In genomic region chr5:121849478-121850349, GRCm38 (mm10) we compare ENCODE assay signal across 8 mouse cellular contexts. TPM values are rescaled to one million over a fixed set of nuclear protein-coding genes. Genes with fewer than 3 reads are reported as not detected.
DNase-seq lines count a peak whose midpoint lies in the region; ATAC-seq and TF ChIP-seq lines count a peak whose summit lies in the region.

No protein-coding gene starts in this region.

- no peak for TF ChIP-seq EP300 in liver, embryonic 14.5 days (IDR thresholded peaks at IDR 0.05; ENCODE audit: low read depth)

- TF ChIP-seq CTCF in cerebellum, adult 2 months (IDR thresholded peaks at IDR 0.05; ENCODE audit: borderline replicate concordance, insufficient read depth, low read depth, low read length), result no peak
- TF ChIP-seq CTCF in liver, embryonic 14.5 days (IDR thresholded peaks at IDR 0.05; ENCODE audit: low read depth), result peak; percentile 15; the same call in 1 of the 2 replicates

- H3K4me3 ChIP-seq in cerebellum, adult 2 months (replicated peaks; ENCODE audit: insufficient read depth, low read depth, low read length), result peak overlapping the region; percentile 99
- peak overlapping the region; percentile 99 for H3K4me3 ChIP-seq in brown adipose tissue, adult 24 weeks (ENCODE audit: insufficient read depth, low read depth, low read length)
- peak overlapping the region; percentile 73 for H3K4me3 ChIP-seq in hindbrain, embryonic 15.5 days
- H3K4me3 ChIP-seq in liver, embryonic 14.5 days (ENCODE audit: insufficient read depth in 1 of 2, low read depth in 2 of 2, low read length in 2 of 2), result peak overlapping the region; percentile 71 to 79

- DNase-seq in cerebellum, adult 2 months, result peak in 1 of 2 experiments; percentile 50
- no peak for DNase-seq in cerebellum, postnatal 14 days
- no peak for DNase-seq in liver, embryonic 14.5 days (ENCODE audit: low read depth in 3 of 3, low spot score in 3 of 3)
- no peak for DNase-seq in spleen, adult 12 weeks (ENCODE audit: low spot score)
- DNase-seq in retina, embryonic 14.5 days (ENCODE audit: low spot score), result no peak
- DNase-seq in left cerebral cortex, adult 18-20 months (ENCODE audit: low spot score in 2 of 2), result no peak

- peak overlapping the region; percentile 82 for H3K4me2 ChIP-seq in hindbrain, embryonic 15.5 days
- peak overlapping the region; percentile 96 for H3K4me2 ChIP-seq in liver, embryonic 14.5 days (ENCODE audit: low read depth)

- no peak for ATAC-seq in hindbrain, embryonic 15.5 days (ENCODE audit: low FRiP score, low read depth)
- ATAC-seq in liver, embryonic 14.5 days (ENCODE audit: insufficient read depth), result no peak

- peaks cover 11% of the 10 kb centered on the region; the same call in 1 of the 2 replicates for H3K36me3 ChIP-seq in hindbrain, embryonic 15.5 days
- H3K36me3 ChIP-seq in liver, embryonic 14.5 days (replicated peaks; ENCODE audit: control insufficient read depth, insufficient read depth, low read depth), result no peaks in the 10 kb centered on the region

- no peak for TF ChIP-seq POLR2A in cerebellum, adult 2 months (IDR thresholded peaks at IDR 0.05; ENCODE audit: borderline replicate concordance, insufficient read depth, low read length)

- peak overlapping the region; percentile 76 for H3K9ac ChIP-seq in hindbrain, embryonic 15.5 days
- H3K9ac ChIP-seq in liver, embryonic 14.5 days (replicated peaks), result peak overlapping the region; percentile 15; the same call in 1 of the 2 replicates

- 20% methylated on average over 20 of the region's 20 CpGs for WGBS in cerebellum, adult 2 months
- WGBS in hindbrain, embryonic 15.5 days, result 41% methylated on average over 20 of the region's 20 CpGs
- WGBS in liver, embryonic 14.5 days (ENCODE audit: insufficient replicate concordance), result 41% methylated on average over 20 of the region's 20 CpGs

- no peaks in the 10 kb centered on the region for H3K27me3 ChIP-seq in cerebellum, adult 2 months (ENCODE audit: control insufficient read depth, insufficient read depth, low read length)
- H3K27me3 ChIP-seq in hindbrain, embryonic 15.5 days, result peaks cover 8% of the 10 kb centered on the region; the same call in 1 of the 2 replicates
- H3K27me3 ChIP-seq in liver, embryonic 14.5 days (ENCODE audit: control insufficient read depth, insufficient read depth, low read length), result no peaks in the 10 kb centered on the region

- H3K4me1 ChIP-seq in cerebellum, adult 2 months (ENCODE audit: control insufficient read depth, insufficient read depth, low read length), result peaks cover 34% of the 10 kb centered on the region
- H3K4me1 ChIP-seq in brown adipose tissue, adult 24 weeks (ENCODE audit: control insufficient read depth, insufficient read depth, insufficient read length, low read length), result peaks cover 13% of the 10 kb centered on the region
- peaks cover 39% of the 10 kb centered on the region for H3K4me1 ChIP-seq in hindbrain, embryonic 15.5 days (replicated peaks)
- H3K4me1 ChIP-seq in liver, embryonic 14.5 days (replicated peaks; ENCODE audit: control insufficient read depth in 2 of 2, insufficient read depth in 2 of 2, low read length in 1 of 2), result peaks cover 0 to 6% of the 10 kb centered on the region in 2 experiments; a peak in 3 of 4 replicates

- no peaks in the 10 kb centered on the region for H3K9me3 ChIP-seq in hindbrain, embryonic 15.5 days
- no peaks in the 10 kb centered on the region for H3K9me3 ChIP-seq in liver, embryonic 14.5 days (ENCODE audit: control insufficient read depth, low read length)

- no peak overlapping the region for H3K27ac ChIP-seq in cerebellum, adult 2 months (ENCODE audit: insufficient read depth, low read length)
- H3K27ac ChIP-seq in brown adipose tissue, adult 24 weeks (replicated peaks; ENCODE audit: low read depth, low read length), result no peak overlapping the region
- 0 out of 2 replicates have a peak overlapping the region, but pooled peaks have one; percentile 47 for H3K27ac ChIP-seq in hindbrain, embryonic 15.5 days (replicated peaks)
- H3K27ac ChIP-seq in liver, embryonic 14.5 days, result no peak overlapping the region

RNA-seq across cellular contexts. Expression of gene Pheta1, which starts 0.9 kb away (rescaled TPM):
- polyA plus RNA-seq in cerebellum, adult 2 months (2012; rRNA removed), result 17.6 and 19.0 TPM in 2 replicates
- polyA plus RNA-seq in brown adipose tissue, adult 24 weeks (2012; ENCODE audit: insufficient read depth, insufficient read length, missing spikeins), result 2.5 and 3.0 TPM in 2 replicates
- 40.3 and 42.0 TPM in 2 replicates for polyA plus RNA-seq in hindbrain, embryonic 15.5 days (2015; fragmentation: Nextera tagmentation; extraction: Ambion mirVana)
- 2.4 and 2.8 TPM in 2 replicates for polyA plus RNA-seq in liver, embryonic 14.5 days (2012; rRNA removed)
- polyA plus RNA-seq in liver, embryonic 14.5 days (2014; fragmentation: Nextera tagmentation; extraction: Ambion mirVana), result 2.4 and 2.6 TPM in 2 replicates
- 10 to 100 TPM in 1 of 2 experiments, 1 to 10 TPM in 1; 9.8 to 10.1 TPM for total RNA-seq in left cerebral cortex, adult 18-20 months (2021)

RNA-seq across cellular contexts. Expression of gene Sh2b3, which starts 12.3 kb away (rescaled TPM):
- 30.8 and 31.7 TPM in 2 replicates for polyA plus RNA-seq in cerebellum, adult 2 months (2012; rRNA removed)
- polyA plus RNA-seq in brown adipose tissue, adult 24 weeks (2012; ENCODE audit: insufficient read depth, insufficient read length, missing spikeins), result 7.9 and 8.2 TPM in 2 replicates
- polyA plus RNA-seq in hindbrain, embryonic 15.5 days (2015; fragmentation: Nextera tagmentation; extraction: Ambion mirVana), result 8.0 TPM in 2 replicates
- 7.2 and 8.6 TPM in 2 replicates for polyA plus RNA-seq in liver, embryonic 14.5 days (2012; rRNA removed)
- polyA plus RNA-seq in liver, embryonic 14.5 days (2014; fragmentation: Nextera tagmentation; extraction: Ambion mirVana), result 5.4 and 5.6 TPM in 2 replicates
- total RNA-seq in left cerebral cortex, adult 18-20 months (2021), result 10 to 100 TPM; 24.3 to 26.4 TPM
